Mouse (Mus musculus): ENCODE data around the gene Efna2. TPM values are rescaled to one million over a fixed set of nuclear protein-coding genes. Genes with fewer than 3 reads are reported as not detected.

Gene Efna2
- total and polyA plus RNA-seq, 3 experiments = 0.23 to 1.5 (median 0.86) TPM

DNA sequence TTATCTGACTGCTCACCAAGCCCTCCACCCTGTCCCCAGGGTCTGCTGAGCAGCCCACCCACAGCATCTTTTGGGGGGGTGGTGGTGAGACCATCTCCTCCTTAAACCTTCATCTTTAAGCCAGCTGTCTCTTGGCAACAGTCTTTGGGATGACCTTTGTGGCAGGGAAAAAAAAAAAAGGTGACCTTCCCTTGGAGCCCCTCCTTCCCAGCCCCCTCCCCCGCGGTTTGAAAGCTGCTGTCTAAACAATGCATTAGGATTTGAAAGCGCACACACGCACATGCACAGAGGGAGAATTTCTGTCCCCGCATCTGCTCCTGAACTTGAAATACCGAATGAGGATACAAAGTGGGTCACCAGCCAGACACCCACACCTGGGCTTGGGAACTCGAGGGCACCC is 24.8 kb downstream of the Efna2 start:
- dilution Hi-C loops (cut with MboI; ENCODE audit: extremely low pct_ligation_motif_present, extremely low pct_unique_long_range_greater_than_20kb, low sequenced_read_pairs) (no loop called here), in situ Hi-C loops (cut with MboI; ENCODE audit: low pct_ligation_motif_present, low pct_unique_long_range_greater_than_20kb, low sequenced_read_pairs) (no loop called here)
- Histone ChIP-seq H3K27ac (ENCODE audit: insufficient read depth, low read depth) (no peak overlapping the region), H3K4me2 (ENCODE audit: insufficient read depth, low read depth, poor library complexity, severe bottlenecking) (no peak overlapping the region), H3K79me2 (replicated peaks; ENCODE audit: control insufficient read depth, extremely low read depth, insufficient read depth, poor library complexity, severe bottlenecking) (no peaks in the 10 kb centered on the region), H3K9ac (ENCODE audit: insufficient read depth, low read depth) (no peak overlapping the region), H3K9me3 (replicated peaks; ENCODE audit: low read length) (no peaks in the 10 kb centered on the region), H3K4me3 (replicated peaks in 1 of 3; ENCODE audit: low read depth in 2 of 3, low read length in 2 of 3, poor library complexity in 1 of 3) (no peak overlapping the region), H3K27me3 (replicated peaks) (peaks cover 58% of the 10 kb centered on the region), H3K4me1 (ENCODE audit: control insufficient read depth in 1 of 2, insufficient read depth in 2 of 2) (peaks cover 4% of the 10 kb centered on the region in 2 experiments; a peak in 3 of 4 replicates), H3K36me3 (replicated peaks in 1 of 2; ENCODE audit: control insufficient read depth in 1 of 2, insufficient read depth in 1 of 2, low read length in 1 of 2) (no peaks in the 10 kb centered on the region)
- no peak for DNase-seq (ENCODE audit: extremely low read depth)
- TF ChIP-seq USF2 (conservative IDR thresholded peaks at IDR 0.05; ENCODE audit: low read depth, low read length) (no peak), JUN (IDR thresholded peaks at IDR 0.05; ENCODE audit: insufficient read depth, low read depth, low read length) (no peak), HCFC1 (IDR thresholded peaks at IDR 0.05; ENCODE audit: low read depth, low read length) (no peak), GABPA (IDR thresholded peaks at IDR 0.05; ENCODE audit: insufficient replicate concordance, low read depth, low read length) (no peak), MAX (IDR thresholded peaks at IDR 0.05; ENCODE audit: low read length) (no peak), KAT2A (IDR thresholded peaks at IDR 0.05; ENCODE audit: insufficient replicate concordance, low read length) (no peak), IRF4 (IDR thresholded peaks at IDR 0.05; ENCODE audit: low read depth, low read length) (no peak)

- no peaks in the 10 kb centered on the region for H3K79me2 ChIP-seq (replicated peaks; ENCODE audit: control insufficient read depth, extremely low read depth, insufficient read depth, poor library complexity, severe bottlenecking)
- no peak overlapping the region for H3K4me2 ChIP-seq (ENCODE audit: insufficient read depth, low read depth, poor library complexity, severe bottlenecking)
- H3K27me3 ChIP-seq (replicated peaks) = peaks cover 59% of the 10 kb centered on the region
- no peak for TF ChIP-seq MAFK (IDR thresholded peaks at IDR 0.05; ENCODE audit: insufficient replicate concordance, low read length)
- TF ChIP-seq ZKSCAN1 (IDR thresholded peaks at IDR 0.05; ENCODE audit: borderline replicate concordance, low read depth, low read length) = no peak
- TF ChIP-seq BHLHE40 (IDR thresholded peaks at IDR 0.05; ENCODE audit: low read depth, low read length) = no peak
- no peak for TF ChIP-seq EP300 (IDR thresholded peaks at IDR 0.05; ENCODE audit: low read length)
- no peak for TF ChIP-seq USF1 (IDR thresholded peaks at IDR 0.05; ENCODE audit: low read depth, low read length)
- no peak for TF ChIP-seq SMC3 (IDR thresholded peaks at IDR 0.05; ENCODE audit: low read depth, low read length)
- no peak for TF ChIP-seq PAX5 (IDR thresholded peaks at IDR 0.05; ENCODE audit: low read length)
- TF ChIP-seq TCF12 (IDR thresholded peaks at IDR 0.05; ENCODE audit: low read depth, low read length) = no peak
- TF ChIP-seq JUND (conservative IDR thresholded peaks at IDR 0.05; ENCODE audit: low read depth, low read length) = no peak
- TF ChIP-seq JUN (IDR thresholded peaks at IDR 0.05; ENCODE audit: insufficient read depth, low read depth, low read length) = no peak
- TF ChIP-seq MYC (IDR thresholded peaks at IDR 0.05; ENCODE audit: low read depth, low read length) = no peak
- no peak for TF ChIP-seq CHD2 (IDR thresholded peaks at IDR 0.05; ENCODE audit: low read length)
- no peak for TF ChIP-seq POLR2AphosphoS2 (IDR thresholded peaks at IDR 0.05; ENCODE audit: low read depth, low read length)
- TF ChIP-seq SIN3A (IDR thresholded peaks at IDR 0.05; ENCODE audit: low read length) = no peak
- no peak for TF ChIP-seq ETS1 (conservative IDR thresholded peaks at IDR 0.05; ENCODE audit: low read depth, low read length)
- no peaks in the 10 kb centered on the region for H3K9me3 ChIP-seq (replicated peaks; ENCODE audit: low read length)
- dilution Hi-C loops (cut with MboI; ENCODE audit: extremely low pct_ligation_motif_present, extremely low pct_unique_long_range_greater_than_20kb, low sequenced_read_pairs) = no loop called here
- no peak overlapping the region for H3K27ac ChIP-seq (ENCODE audit: insufficient read depth, low read depth)
- no peak overlapping the region for H3K4me3 ChIP-seq (replicated peaks in 1 of 3; ENCODE audit: low read depth in 2 of 3, low read length in 2 of 3, poor library complexity in 1 of 3)
- H3K36me3 ChIP-seq (replicated peaks in 1 of 2; ENCODE audit: control insufficient read depth in 1 of 2, insufficient read depth in 1 of 2, low read length in 1 of 2) = no peaks in the 10 kb centered on the region
- H3K4me1 ChIP-seq (ENCODE audit: control insufficient read depth in 1 of 2, insufficient read depth in 2 of 2) = peaks cover 0 to 2% of the 10 kb centered on the region in 2 experiments; a peak in 1 of 4 replicates
- no peak for DNase-seq (ENCODE audit: extremely low read depth)
- H3K9ac ChIP-seq (ENCODE audit: insufficient read depth, low read depth) = no peak overlapping the region
- in situ Hi-C loops (cut with MboI; ENCODE audit: low pct_ligation_motif_present, low pct_unique_long_range_greater_than_20kb, low sequenced_read_pairs) = no loop called here
Observed at GRCm38 (mm10) chr10:80207201-80207600, 27.9 kb downstream of the Efna2 start.

Data from CH12.LX (cell line).